Mouse (Mus musculus) spleen, adult 2 months (tissue): ENCODE data around the gene Dapk2. TPM values are rescaled to one million over a fixed set of nuclear protein-coding genes. Genes with fewer than 3 reads are reported as not detected.

Source experiments
- DNase-seq, 2 experiments: peaks; one replicate each; pipeline versions ENCODE4 v3.0.0 to v3.0.0-alpha.2; 2012 to 2021; ENCODE audit warnings: low spot score in 2 of 2, low read depth in 1 of 2
- H3K27ac ChIP-seq: fragments of 200-500 bp; 2 replicates; pipeline ENCODE4 v1.5.1; 2012; ENCODE audit warnings: low read length, inconsistent platforms; ENCODE audit not compliant: insufficient read depth
- H3K27me3 ChIP-seq: fragments of 200-500 bp; 2 replicates; pipeline ENCODE4 v1.6.1; 2012; ENCODE audit warnings: mild to moderate bottlenecking, moderate library complexity, low read length, inconsistent platforms; ENCODE audit not compliant: control insufficient read depth, insufficient read depth
- H3K36me3 ChIP-seq: fragments of 200-500 bp; 2 replicates; pipeline ENCODE4 v1.6.1; 2012; ENCODE audit warnings: mild to moderate bottlenecking, low read length, inconsistent platforms; ENCODE audit not compliant: control insufficient read depth, insufficient read depth
- H3K4me1 ChIP-seq: fragments of 200-500 bp; 2 replicates; pipeline ENCODE4 v1.6.1; 2011; ENCODE audit warnings: inconsistent platforms; ENCODE audit not compliant: control insufficient read depth, insufficient read depth, insufficient read length
- H3K4me3 ChIP-seq: fragments of 200-500 bp; 2 replicates; pipeline ENCODE4 v1.5.1; 2011; ENCODE audit warnings: mild to moderate bottlenecking, inconsistent platforms; ENCODE audit not compliant: insufficient read depth, insufficient read length; ENCODE audit errors: extremely low read depth
- CTCF ChIP-seq: fragments of 200-500 bp; IDR thresholded peaks from 2 replicates; pipeline ENCODE4 v1.5.1; 2011; ENCODE audit warnings: mild to moderate bottlenecking, inconsistent platforms; ENCODE audit not compliant: insufficient read depth, insufficient read length, insufficient replicate concordance; ENCODE audit errors: extremely low read depth
- POLR2A ChIP-seq: fragments of 200-500 bp; IDR thresholded peaks from 2 replicates; pipeline ENCODE4 v1.6.1; 2011; ENCODE audit warnings: low read depth, low read length, inconsistent platforms
- WGBS: fragments of 180-500 bp; shearing (Covaris S2); methylation state at CpG from one replicate; pipeline ENCODE4 v1.1.7; 2018; 5-methylcytosine and 5-hydroxymethylcytosine counted together
- polyA plus RNA-seq: library from polyadenylated mRNA; depleted of rRNA; stranded (reverse); fragments of >200 nt; gene quantifications from 2 replicates; pipeline ENCODE4 v1.2.3, GENCODE M21; 2012

Gene Dapk2
- polyA plus RNA-seq, 1 experiment: 11.9 TPM

- DNase-seq: no peak
- TF ChIP-seq POLR2A: no peak
- TF ChIP-seq CTCF: no peak
These were observed 115.6 kb downstream of the Dapk2 start for GRCm38 (mm10) chr9:66273632-66274031.

GRCm38 (mm10) chr9:66274657-66275056 lies 116.6 kb downstream of the Dapk2 start:
- TF ChIP-seq CTCF (no peak), POLR2A (no peak)
- no peak overlapping the region for H3K27ac ChIP-seq
- WGBS: 69% methylated on average over 3 of the region's 3 CpGs

More at GRCm38 (mm10) chr9:66273632-66274031, 115.6 kb downstream of the Dapk2 start:
- Histone ChIP-seq H3K27ac (no peak overlapping the region), H3K4me1 (peaks cover 22% of the 10 kb centered on the region; the same call in 1 of the 2 replicates), H3K36me3 (no peaks in the 10 kb centered on the region), H3K4me3 (no peak overlapping the region), H3K27me3 (no peaks in the 10 kb centered on the region)
- whole genome bisulfite sequencing: 95% methylated on average over 1 of the region's 1 CpGs

GRCm38 (mm10) chr9:66275267-66275991 lies 117.4 kb downstream of the Dapk2 start:
- Histone ChIP-seq H3K4me3 (no peak overlapping the region), H3K27ac (no peak overlapping the region), H3K4me1 (peaks cover 35% of the 10 kb centered on the region; the same call in 1 of the 2 replicates), H3K27me3 (no peaks in the 10 kb centered on the region), H3K36me3 (no peaks in the 10 kb centered on the region)
- TF ChIP-seq POLR2A (no peak), CTCF (no peak)
- 48% methylated on average over 15 of the region's 15 CpGs for WGBS
- no peak for DNase-seq

More at GRCm38 (mm10) chr9:66274657-66275056, 116.6 kb downstream of the Dapk2 start:
- Histone ChIP-seq H3K36me3 (no peaks in the 10 kb centered on the region), H3K4me3 (no peak overlapping the region), H3K4me1 (peaks cover 29% of the 10 kb centered on the region; the same call in 1 of the 2 replicates), H3K27me3 (no peaks in the 10 kb centered on the region)
- DNase-seq: no peak

GRCm38 (mm10) chr9:66276062-66276461 lies 118.0 kb downstream of the Dapk2 start:
- no peaks in the 10 kb centered on the region for H3K27me3 ChIP-seq
- no peak overlapping the region for H3K4me3 ChIP-seq
- DNase-seq: no peak
- no peaks in the 10 kb centered on the region for H3K36me3 ChIP-seq
- TF ChIP-seq CTCF (no peak), POLR2A (no peak)
- peaks cover 41% of the 10 kb centered on the region; the same call in 1 of the 2 replicates for H3K4me1 ChIP-seq
- H3K27ac ChIP-seq: no peak overlapping the region
- 66% methylated on average over 4 of the region's 4 CpGs for WGBS

- Histone ChIP-seq H3K27ac (peak overlapping the region; percentile 38), H3K27me3 (no peaks in the 10 kb centered on the region), H3K4me3 (no peak overlapping the region), H3K36me3 (no peaks in the 10 kb centered on the region), H3K4me1 (peaks cover 47% of the 10 kb centered on the region; the same call in 1 of the 2 replicates)
- no peak for TF ChIP-seq CTCF
- 46% methylated on average over 14 of the region's 14 CpGs for WGBS
- peak in 1 of 2 experiments; percentile 21 for DNase-seq
These were observed 118.8 kb downstream of the Dapk2 start for GRCm38 (mm10) chr9:66276697-66277385.

- no peaks in the 10 kb centered on the region for H3K27me3 ChIP-seq
- DNase-seq: no peak
- H3K36me3 ChIP-seq: no peaks in the 10 kb centered on the region
- no peak overlapping the region for H3K27ac ChIP-seq
- TF ChIP-seq CTCF (no peak), POLR2A (no peak)
- H3K4me3 ChIP-seq: no peak overlapping the region
- peaks cover 44% of the 10 kb centered on the region; the same call in 1 of the 2 replicates for H3K4me1 ChIP-seq
These were observed 121.6 kb downstream of the Dapk2 start for GRCm38 (mm10) chr9:66279647-66280046.
